Mouse (Mus musculus) mesoderm, embryonic 11.5 days (tissue): ENCODE data around the gene Timd4.
A peak's percentile ranks its signal among the peaks of the same experiment; 100 is the strongest.

Experiments used
- DNase-seq: peaks from one replicate; pipeline ENCODE4 v3.0.0-alpha.2; 2012; ENCODE audit warnings: low read depth, low spot score

Timd4 gene

DNA sequence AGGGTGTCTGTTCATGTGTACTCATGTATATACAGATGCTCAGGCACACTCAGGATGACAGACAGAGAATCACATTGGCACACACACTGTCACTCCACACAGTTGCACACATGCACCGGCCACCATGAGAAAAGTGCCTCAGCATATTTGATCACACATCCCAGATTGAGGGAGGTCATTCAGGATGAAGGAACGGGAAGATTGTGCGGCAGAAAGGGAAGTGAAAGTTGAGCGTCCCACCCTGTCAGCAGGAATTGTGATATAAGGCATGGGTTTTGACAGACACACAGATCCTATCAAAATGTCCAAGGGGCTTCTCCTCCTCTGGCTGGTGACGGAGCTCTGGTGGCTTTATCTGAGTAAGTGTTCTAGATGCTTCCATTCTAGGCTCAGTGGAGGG lies at the start of gene Timd4:
Gene Timd4 (plus strand): TSS at position 290 of the 400 bp plus-strand sequence.
- no peak for DNase-seq

- DNase-seq = no peak
Observed at GRCm38 (mm10) chr11:46776879-46777278, 33.7 kb upstream of the Timd4 start.

DNA sequence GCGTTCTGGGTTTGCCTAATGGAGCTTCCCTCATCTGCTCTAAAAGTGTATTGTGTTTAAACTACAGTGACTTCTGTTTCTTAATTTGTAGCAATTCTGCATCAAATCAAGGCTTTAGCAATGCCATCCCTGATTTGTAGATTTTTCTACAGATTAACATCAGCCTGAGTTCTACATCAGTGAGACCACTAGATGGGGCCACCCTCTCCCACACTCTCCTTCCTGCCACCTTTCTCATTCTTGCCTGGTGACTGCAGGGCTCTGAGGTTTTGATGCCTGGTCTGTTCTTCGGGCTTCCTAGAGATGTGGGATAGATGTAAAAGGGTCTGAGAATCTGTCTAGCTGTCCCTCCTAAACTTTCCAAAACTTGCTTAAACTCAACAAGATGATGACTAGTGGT lies 30.8 kb upstream of the Timd4 start:
- DNase-seq = no peak

DNA sequence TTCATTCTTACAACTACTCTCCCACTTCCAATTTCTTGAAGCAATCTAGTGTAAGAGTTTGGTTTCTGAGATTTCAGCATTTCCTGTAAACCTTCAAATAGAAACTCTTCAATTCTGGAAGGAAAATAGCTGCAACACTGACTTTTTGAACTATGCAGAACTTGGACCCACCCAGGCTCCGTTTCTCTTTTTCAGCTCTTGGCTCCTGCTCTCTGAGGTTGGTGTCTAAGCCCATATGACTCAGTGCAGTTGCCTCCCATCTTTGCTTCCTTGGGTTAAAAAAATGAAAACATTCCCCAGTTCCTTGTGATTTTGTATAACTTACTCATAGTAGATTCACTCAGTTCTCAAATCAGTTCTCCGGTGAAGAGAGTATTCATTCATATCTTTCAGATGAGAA lies 6.2 kb upstream of the Timd4 start:
- no peak for DNase-seq

DNA sequence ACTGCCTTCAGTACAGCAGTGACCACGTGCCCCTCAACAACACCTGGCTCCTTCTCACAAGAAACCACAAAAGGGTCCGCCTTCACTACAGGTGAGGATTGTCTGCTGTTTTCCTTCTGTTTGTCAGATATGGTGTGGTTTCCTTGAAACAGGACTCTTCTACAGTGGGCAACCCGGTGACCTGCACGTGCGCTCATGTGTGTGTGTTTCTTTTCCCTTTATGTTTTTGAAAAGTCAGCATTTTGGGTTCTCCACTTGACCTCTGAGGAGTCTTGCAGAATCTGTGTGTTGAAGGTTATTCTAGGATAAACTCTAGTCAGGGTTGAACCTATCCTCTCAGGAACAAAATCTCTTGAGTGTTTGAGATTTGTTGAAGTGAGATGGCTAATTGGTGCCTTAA lies 7.1 kb downstream of the Timd4 start:
- no peak for DNase-seq

- no peak for DNase-seq
Observed at GRCm38 (mm10) chr11:46819930-46820329, 9.3 kb downstream of the Timd4 start.

DNA sequence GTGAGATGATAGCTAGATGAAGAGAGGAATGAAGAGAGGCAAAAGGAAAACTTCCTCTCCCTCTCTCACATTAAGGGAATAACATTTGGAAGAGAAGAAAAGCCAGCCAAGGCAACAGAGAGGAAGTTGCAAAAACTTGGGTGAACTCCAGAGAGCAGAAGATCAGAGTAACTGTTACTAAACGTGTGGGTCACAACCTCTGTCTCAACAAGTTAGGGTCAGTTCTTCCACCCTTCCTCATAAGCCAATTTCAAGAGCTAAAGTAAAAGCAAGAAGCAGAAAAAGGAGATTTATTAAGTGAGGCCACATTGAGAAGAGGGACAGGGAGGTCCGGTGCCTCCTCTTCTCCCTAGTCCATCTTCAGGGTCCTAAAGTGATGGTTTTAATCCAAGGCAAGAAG lies 19.7 kb downstream of the Timd4 start:
- DNase-seq = no peak

DNA sequence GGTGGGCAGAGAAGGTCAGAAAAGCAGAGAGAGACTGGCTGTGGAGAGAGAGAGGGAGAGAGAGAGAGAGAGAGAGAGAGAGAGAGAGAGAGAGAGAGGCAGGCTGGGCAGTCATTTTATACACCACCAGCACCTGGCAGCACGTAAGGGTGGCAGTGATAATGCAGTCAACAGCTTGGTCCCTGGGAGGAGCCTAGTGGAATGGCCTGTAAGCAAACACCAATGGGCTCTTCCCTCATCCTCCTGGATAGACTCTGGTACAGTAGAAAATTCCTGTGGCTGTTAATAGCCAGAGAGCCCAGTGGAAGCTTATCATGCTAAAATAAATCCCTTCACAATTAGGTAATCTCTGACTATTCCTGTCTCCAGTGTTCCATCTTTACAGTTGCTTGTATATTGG lies 24.5 kb downstream of the Timd4 start:
- no peak for DNase-seq

DNA sequence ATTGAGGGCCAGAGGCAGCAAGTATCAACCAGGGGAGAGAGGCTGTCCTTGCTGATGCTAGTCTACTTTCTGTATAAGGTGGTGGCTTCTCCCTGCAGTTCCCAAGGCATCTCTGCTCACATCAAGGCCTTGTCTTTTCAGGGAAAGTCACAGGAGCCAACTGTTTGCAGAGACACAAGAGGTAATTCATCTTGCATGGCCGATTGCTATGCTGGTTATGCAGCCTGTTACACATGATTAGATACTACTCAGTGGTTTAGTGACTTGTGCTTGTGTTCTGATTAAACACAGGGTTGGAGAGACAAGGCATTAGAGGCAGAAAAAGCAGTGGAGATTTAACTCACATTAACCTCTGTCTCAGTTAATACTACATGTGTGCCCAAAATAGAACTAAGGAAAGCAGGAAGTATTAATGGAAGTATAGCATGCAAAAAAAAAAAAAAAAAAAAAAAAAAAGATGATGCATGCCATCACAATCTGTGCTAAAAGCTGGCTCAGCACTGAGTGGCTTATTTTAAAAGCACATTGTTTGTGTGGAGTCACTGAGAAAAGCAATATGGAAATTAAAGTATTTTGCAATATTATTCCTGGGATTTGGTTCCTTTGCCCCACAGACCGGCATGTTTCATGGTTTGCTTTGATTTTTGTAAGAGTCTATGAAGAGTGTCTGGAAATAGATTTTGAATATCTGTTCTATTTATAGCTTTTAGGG lies 31.6 kb downstream of the Timd4 start:
- DNase-seq = no peak

GRCm38 (mm10) chr11:46846661-46847060 lies 36.1 kb downstream of the Timd4 start:
- DNase-seq = no peak

DNA sequence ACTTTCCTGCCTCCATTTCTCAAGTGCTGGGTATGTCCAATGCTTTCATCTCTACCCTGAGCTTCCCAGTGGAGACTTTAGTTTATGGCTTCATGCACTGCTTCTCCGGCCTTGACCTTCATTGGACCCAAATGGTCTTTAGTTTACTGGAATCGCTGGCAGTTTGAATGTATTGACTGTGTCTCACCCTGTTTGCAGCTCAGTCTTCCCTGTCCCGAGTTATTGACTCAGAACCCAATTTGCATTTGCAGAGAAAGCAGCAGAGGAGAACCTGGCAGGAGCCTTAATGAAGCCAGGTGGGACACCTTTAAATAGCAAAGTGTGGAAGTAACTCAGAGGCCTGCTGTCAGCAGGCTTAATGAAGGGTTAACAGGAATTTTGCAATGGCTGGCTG lies 37.2 kb downstream of the Timd4 start:
- DNase-seq = peak; percentile 17

DNA sequence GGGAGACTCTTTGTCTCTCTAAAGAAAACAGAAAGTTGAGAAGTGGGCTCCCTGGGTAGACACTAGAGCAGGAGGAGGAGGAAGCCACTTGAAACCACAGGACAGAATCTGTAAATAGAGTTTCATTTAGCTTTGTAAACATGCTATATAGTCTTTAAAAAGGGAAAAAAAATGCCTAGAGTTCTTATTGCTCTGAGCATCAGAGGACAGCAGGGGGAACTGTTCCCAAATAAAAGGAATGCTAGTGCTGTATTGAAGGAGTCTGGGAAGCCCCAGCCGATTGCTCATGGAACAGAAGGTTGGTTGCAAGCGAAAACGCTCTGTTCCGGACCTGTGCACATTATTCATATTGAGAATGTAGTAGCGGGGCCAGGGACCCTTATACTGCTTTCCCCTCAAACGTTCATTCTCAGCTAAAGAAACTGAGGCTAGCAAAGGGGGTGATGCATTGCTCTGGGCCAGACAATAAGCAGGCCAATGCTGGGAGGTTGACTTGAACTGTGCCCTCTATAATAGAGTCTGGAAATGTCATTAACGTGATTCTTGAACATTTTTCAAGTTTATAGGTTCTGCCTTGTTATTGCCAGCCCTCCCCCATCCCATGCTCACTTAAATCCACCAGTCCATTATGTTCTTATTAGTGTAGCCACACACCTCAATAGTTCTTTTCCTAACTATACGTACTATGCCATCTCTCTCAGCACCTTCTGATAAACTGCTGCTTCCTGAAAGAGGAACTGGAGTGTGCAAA lies 37.8 kb downstream of the Timd4 start:
- DNase-seq = peak; percentile 41

DNA sequence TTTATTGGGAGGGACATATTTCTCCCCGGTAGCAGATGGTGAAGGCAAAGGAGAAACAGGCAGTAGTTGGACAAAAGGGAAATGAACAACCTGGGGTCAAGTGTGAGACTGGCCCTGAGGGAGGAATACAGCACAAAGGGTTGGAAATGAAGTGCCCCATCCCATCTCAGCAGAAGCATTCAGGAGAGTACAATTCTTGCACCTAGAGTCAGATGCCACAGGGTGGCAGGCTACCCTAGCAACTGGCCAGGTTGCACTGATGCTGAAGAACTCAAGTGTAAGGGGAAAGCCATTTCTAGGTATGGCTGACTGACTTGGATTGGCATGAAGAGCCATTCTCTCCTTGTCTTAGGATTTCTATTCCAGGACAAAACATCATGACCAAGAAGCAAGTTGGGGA lies 54.2 kb downstream of the Timd4 start:
- peak; percentile 31 for DNase-seq

GRCm38 (mm10) chr11:46868594-46868993 lies 58.0 kb downstream of the Timd4 start:
- DNase-seq = no peak

- no peak for DNase-seq
Observed at GRCm38 (mm10) chr11:46875774-46876173, 65.2 kb downstream of the Timd4 start.

DNA sequence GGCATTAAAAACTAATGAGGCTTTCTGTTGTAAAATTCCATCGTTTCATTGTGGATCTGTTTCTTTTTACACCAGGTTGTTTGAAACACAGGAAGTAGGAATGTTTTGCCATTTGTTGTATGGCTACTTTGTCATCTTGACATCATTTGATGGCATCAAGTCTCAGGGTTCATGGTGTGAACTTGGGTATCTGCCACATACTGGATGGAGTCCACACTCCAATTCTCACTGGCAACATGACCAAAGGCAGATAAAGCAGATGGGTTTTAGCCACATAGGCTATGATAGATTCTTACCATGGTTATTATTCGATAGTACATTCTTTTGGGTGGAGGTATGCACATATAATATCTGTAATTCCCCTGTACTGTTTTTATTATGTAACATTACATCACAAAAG lies 71.9 kb downstream of the Timd4 start:
- no peak for DNase-seq

DNA sequence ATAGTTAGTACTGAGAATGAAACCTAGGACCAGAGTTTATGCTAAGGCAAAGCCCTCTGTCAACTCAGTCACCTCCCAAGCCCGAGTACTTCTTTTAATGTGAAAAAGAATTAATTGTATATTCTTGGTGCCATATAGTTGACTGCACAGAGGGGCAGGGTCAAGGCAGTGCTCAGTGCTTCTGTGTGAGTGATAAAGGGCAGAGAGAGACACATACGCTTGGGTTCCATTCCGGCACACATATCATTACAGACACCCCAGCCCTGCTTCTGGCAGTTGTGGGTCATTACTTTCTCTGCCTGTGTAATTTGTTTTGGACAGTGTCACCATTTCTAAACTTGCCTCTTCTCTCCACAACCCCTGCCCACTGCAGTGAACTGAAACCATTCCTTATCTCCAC lies 78.5 kb downstream of the Timd4 start:
- no peak for DNase-seq
